Mouse (Mus musculus): Measurements from ENCODE around the gene Retnla. TPM values are rescaled to one million over a fixed set of nuclear protein-coding genes. Genes with fewer than 3 reads are reported as not detected.

Gene Retnla
- total RNA-seq (2021): 1 to 10 TPM; 3.9 to 5.0 TPM
- long read RNA-seq, experiment 1, partial matches to known transcripts: 0 of 1 reads
- long read RNA-seq, experiment 1, other reads (novel, unspliced or antisense): 0 of 1 reads
- long read RNA-seq, experiment 2: 0 reads

- no peak for DNase-seq
Observed at GRCm38 (mm10) chr16:48842266-48842665, at the start of gene Retnla. Retnla (plus strand) TSS chr16:48842551.

- DNase-seq: no peak
Observed at GRCm38 (mm10) chr16:48798285-48798684, 44.1 kb upstream of the Retnla start.

- DNase-seq: no peak
Observed at GRCm38 (mm10) chr16:48799470-48799869, 42.9 kb upstream of the Retnla start.

- DNase-seq: no peak
Observed at GRCm38 (mm10) chr16:48800906-48801305, 41.4 kb upstream of the Retnla start.

GRCm38 (mm10) chr16:48805412-48805811 lies 36.9 kb upstream of the Retnla start:
- DNase-seq: no peak

GRCm38 (mm10) chr16:48806521-48806920 lies 35.8 kb upstream of the Retnla start:
- no peak for DNase-seq

GRCm38 (mm10) chr16:48809374-48809773 lies 33.0 kb upstream of the Retnla start:
- DNase-seq: no peak

- peak; percentile 6 for DNase-seq
Observed at GRCm38 (mm10) chr16:48811881-48812436, 30.4 kb upstream of the Retnla start.

GRCm38 (mm10) chr16:48816695-48817094 lies 25.7 kb upstream of the Retnla start, which contains the start of gene Retnlb:
Retnlb (plus strand) TSS chr16:48816856.
- DNase-seq: no peak

GRCm38 (mm10) chr16:48818524-48818923 lies 23.8 kb upstream of the Retnla start:
- DNase-seq: no peak

GRCm38 (mm10) chr16:48826474-48826873 lies 15.9 kb upstream of the Retnla start:
- no peak for DNase-seq

GRCm38 (mm10) chr16:48827625-48828024 lies 14.7 kb upstream of the Retnla start:
- no peak for DNase-seq

- no peak for DNase-seq
Observed at GRCm38 (mm10) chr16:48829060-48829459, 13.3 kb upstream of the Retnla start.

- no peak for DNase-seq
Observed at GRCm38 (mm10) chr16:48832055-48832454, 10.3 kb upstream of the Retnla start.

GRCm38 (mm10) chr16:48833626-48834025 lies 8.7 kb upstream of the Retnla start:
- peak in 1 of 2 experiments; percentile 21 for DNase-seq

- DNase-seq: no peak
Observed at GRCm38 (mm10) chr16:48843671-48844386, 1.5 kb downstream of the Retnla start.

GRCm38 (mm10) chr16:48865004-48865403 lies 22.7 kb downstream of the Retnla start:
- DNase-seq: peak in 1 of 2 experiments; percentile 47

- DNase-seq: no peak
Observed at GRCm38 (mm10) chr16:48867690-48868089, 25.3 kb downstream of the Retnla start.

GRCm38 (mm10) chr16:48868663-48869062 lies 26.3 kb downstream of the Retnla start:
- no peak for DNase-seq

GRCm38 (mm10) chr16:48869671-48870070 lies 27.3 kb downstream of the Retnla start:
- DNase-seq: no peak

- DNase-seq: no peak
Observed at GRCm38 (mm10) chr16:48871754-48872153, 29.4 kb downstream of the Retnla start.

GRCm38 (mm10) chr16:48872321-48872720 lies 30.0 kb downstream of the Retnla start, which contains the start of gene Retnlg:
Retnlg (plus strand) TSS chr16:48872621.
- no peak for DNase-seq

GRCm38 (mm10) chr16:48890733-48891132 lies 48.4 kb downstream of the Retnla start:
- no peak for DNase-seq

Measured in heart, adult 18-20 months (tissue).